Mouse (Mus musculus) thymus, adult 2 months (tissue): ENCODE data around the gene Nyx. TPM values are rescaled to one million over a fixed set of nuclear protein-coding genes. Genes with fewer than 3 reads are reported as not detected.

Experiments
- DNase-seq: peaks from one replicate; pipeline ENCODE4 v3.0.0; 2021
- H3K27ac ChIP-seq: fragments of 200-500 bp; 2 replicates; pipeline ENCODE4 v1.5.1; 2012; ENCODE audit warnings: low read length, control low read depth; ENCODE audit not compliant: control insufficient read depth, insufficient read depth
- H3K27me3 ChIP-seq: fragments of 200-500 bp; 2 replicates; pipeline ENCODE4 v1.6.1; 2012; ENCODE audit warnings: mild to moderate bottlenecking, low read length, moderate library complexity, mixed read lengths; ENCODE audit not compliant: control insufficient read depth, insufficient read depth
- H3K36me3 ChIP-seq: fragments of 200-500 bp; 2 replicates; pipeline ENCODE4 v1.6.1; 2012; ENCODE audit warnings: mild to moderate bottlenecking, low read length, moderate library complexity; ENCODE audit not compliant: control insufficient read depth, insufficient read depth
- H3K4me1 ChIP-seq: fragments of 200-500 bp; replicated peaks from 2 replicates; pipeline ENCODE4 v1.6.1; 2012; ENCODE audit warnings: low read length; ENCODE audit not compliant: control insufficient read depth, insufficient read depth
- H3K4me3 ChIP-seq: fragments of 200-500 bp; 2 replicates; pipeline ENCODE4 v1.5.1; 2012; ENCODE audit warnings: mild to moderate bottlenecking, low read length, control low read depth, moderate library complexity; ENCODE audit not compliant: control insufficient read depth, insufficient read depth
- CTCF ChIP-seq: fragments of 200-500 bp; IDR thresholded peaks from 2 replicates; pipeline ENCODE4 v1.5.1; 2012; ENCODE audit warnings: mild to moderate bottlenecking, control low read depth, low read length, moderate library complexity, borderline replicate concordance; ENCODE audit not compliant: control insufficient read depth, poor library complexity, insufficient read depth; ENCODE audit errors: extremely low read depth
- POLR2A ChIP-seq: fragments of 200-500 bp; IDR thresholded peaks from 2 replicates; pipeline ENCODE4 v1.6.1; 2012; ENCODE audit warnings: mild to moderate bottlenecking, low read length, control low read depth, moderate library complexity; ENCODE audit not compliant: control insufficient read depth, poor library complexity, insufficient read depth; ENCODE audit errors: extremely low read depth
- WGBS: fragments of 180-500 bp; shearing (Covaris S2); methylation state at CpG from one replicate; pipeline ENCODE4 v1.1.7; 2018; 5-methylcytosine and 5-hydroxymethylcytosine counted together
- polyA plus RNA-seq: library from polyadenylated mRNA; depleted of rRNA; stranded (reverse); fragments of >200 nt; gene quantifications from 2 replicates; pipeline ENCODE4 v1.2.3, GENCODE M21; 2012; rRNA removed

Nyx gene
- polyA plus RNA-seq, 1 experiment: 0.94 TPM

- H3K36me3 ChIP-seq: no peaks in the 10 kb centered on the region
- no peak overlapping the region for H3K4me3 ChIP-seq
- H3K27me3 ChIP-seq: no peaks in the 10 kb centered on the region
- 84% methylated on average over 4 of the region's 4 CpGs for WGBS
- no peak for DNase-seq
- H3K27ac ChIP-seq: no peak overlapping the region
- TF ChIP-seq CTCF (no peak), POLR2A (no peak)
- peaks cover 31% of the 10 kb centered on the region for H3K4me1 ChIP-seq
Observed at GRCm38 (mm10) chrX:13518781-13519407, 53.0 kb downstream of the Nyx start.

- DNase-seq: no peak
- no peaks in the 10 kb centered on the region for H3K36me3 ChIP-seq
- H3K27ac ChIP-seq: no peak overlapping the region
- H3K4me3 ChIP-seq: no peak overlapping the region
- H3K4me1 ChIP-seq: peaks cover 31% of the 10 kb centered on the region
- TF ChIP-seq POLR2A (no peak), CTCF (no peak)
- WGBS: 93% methylated on average over 5 of the region's 5 CpGs
- no peaks in the 10 kb centered on the region for H3K27me3 ChIP-seq
Observed at GRCm38 (mm10) chrX:13519408-13519783, 53.5 kb downstream of the Nyx start.

GRCm38 (mm10) chrX:13520566-13520965 lies 54.7 kb downstream of the Nyx start:
- 97% methylated on average over 4 of the region's 4 CpGs for WGBS
- no peaks in the 10 kb centered on the region for H3K36me3 ChIP-seq
- no peak overlapping the region for H3K4me3 ChIP-seq
- no peaks in the 10 kb centered on the region for H3K27me3 ChIP-seq
- no peak for DNase-seq
- peaks cover 29% of the 10 kb centered on the region for H3K4me1 ChIP-seq
- no peak overlapping the region for H3K27ac ChIP-seq
- TF ChIP-seq CTCF: no peak
- TF ChIP-seq POLR2A: no peak

- H3K27ac ChIP-seq: no peak overlapping the region
Observed at GRCm38 (mm10) chrX:13521288-13521687, 55.4 kb downstream of the Nyx start.

More at GRCm38 (mm10) chrX:13521288-13521687, 55.4 kb downstream of the Nyx start:
- Histone ChIP-seq H3K4me1 (peaks cover 21% of the 10 kb centered on the region), H3K36me3 (no peaks in the 10 kb centered on the region), H3K27me3 (no peaks in the 10 kb centered on the region), H3K4me3 (no peak overlapping the region)
- DNase-seq: no peak
- 98% methylated on average over 8 of the region's 8 CpGs for WGBS
- TF ChIP-seq CTCF (no peak), POLR2A (no peak)

Other genes with a start within 250 kb of the Nyx start
- gene Ddx3x, start 185.1 kb upstream of the Nyx start, polyA plus RNA-seq: 35.4 and 48.0 TPM in 2 replicates
- gene Gpr34, start 166.0 kb downstream of the Nyx start, polyA plus RNA-seq: 0.27 and 0.43 TPM in 2 replicates
- gene Gpr82, start 195.3 kb downstream of the Nyx start, polyA plus RNA-seq: 0.05 TPM in 1 of 2 replicates, not detected in the other